In genomic region chr6:71351201-71351600, GRCm38 (mm10) we compare ENCODE assay signal across 33 mouse cellular contexts. TPM values are rescaled to one million over a fixed set of nuclear protein-coding genes. Genes with fewer than 3 reads are reported as not detected.
A peak's percentile ranks its signal among the peaks of the same experiment; 100 is the strongest.
DNase-seq lines count a peak whose midpoint lies in the region; ATAC-seq and TF ChIP-seq lines count a peak whose summit lies in the region.
"Had no signal": no experiment of that assay in that cellular context is flagged by ENCODE, and none has a peak within 500 bp of the region (broad histone marks: within the 10 kb centered on the region; RNA-seq: fewer than 3 reads in every experiment).

No protein-coding gene starts in this region.

- H3K4me1 ChIP-seq in heart, adult 2 months (ENCODE audit: control insufficient read depth, insufficient read depth, low read length), result no peaks in the 10 kb centered on the region; the same call in 1 of the 2 replicates
- H3K4me1 ChIP-seq in hindbrain, embryonic 14.5 days (replicated peaks; ENCODE audit: control insufficient read depth, insufficient read depth, low read length), result no peaks in the 10 kb centered on the region
- H3K4me1 ChIP-seq: embryonic facial prominence, embryonic 10.5 days; embryonic facial prominence, embryonic 13.5 days; forebrain, embryonic 12.5 days; forebrain, embryonic 15.5 days; heart, embryonic 10.5 days; heart, embryonic 13.5 days; hindbrain, embryonic 15.5 days had no signal

- H3K4me3 ChIP-seq in heart, adult 2 months, result no peak overlapping the region
- H3K4me3 ChIP-seq in hindbrain, embryonic 14.5 days (replicated peaks; ENCODE audit: low read length), result no peak overlapping the region
- H3K4me3 ChIP-seq: embryonic facial prominence, embryonic 10.5 days; embryonic facial prominence, embryonic 13.5 days; erythroblast, embryonic 14.5 days; forebrain, embryonic 12.5 days; forebrain, embryonic 15.5 days; heart, embryonic 10.5 days; heart, embryonic 13.5 days; hindbrain, embryonic 15.5 days had no signal

- TF ChIP-seq CTCF in heart, adult 2 months (IDR thresholded peaks at IDR 0.05), result 0 out of 2 replicates have a peak, but pooled peaks have one; percentile 15

- TF ChIP-seq EP300 in heart, adult 2 months (IDR thresholded peaks at IDR 0.05; ENCODE audit: insufficient read depth, low read depth, low read length), result no peak

- 0 out of 2 replicates have a peak, but pooled peaks cover 5% of the 10 kb centered on the region for H3K9me3 ChIP-seq in hindbrain, embryonic 14.5 days (ENCODE audit: control insufficient read depth, low read length)
- H3K9me3 ChIP-seq: forebrain, embryonic 15.5 days; hindbrain, embryonic 15.5 days had no signal

- H3K79me2 ChIP-seq in heart, adult 2 months (replicated peaks; ENCODE audit: control insufficient read depth, insufficient read depth, low read length), result no peaks in the 10 kb centered on the region

- H3K27me3 ChIP-seq in heart, adult 2 months (ENCODE audit: control insufficient read depth, insufficient read depth, low read length), result no peaks in the 10 kb centered on the region
- no peaks in the 10 kb centered on the region for H3K27me3 ChIP-seq in hindbrain, embryonic 14.5 days (ENCODE audit: control insufficient read depth, insufficient read depth, low read length)
- H3K27me3 ChIP-seq: embryonic facial prominence, embryonic 13.5 days; forebrain, embryonic 12.5 days; forebrain, embryonic 15.5 days; heart, embryonic 13.5 days; hindbrain, embryonic 15.5 days had no signal

- intact Hi-C loops in heart, adult 2 months (cut with DNase I), result no loop called here

- H3K27ac ChIP-seq in heart, adult 2 months, result no peak overlapping the region
- no peak overlapping the region for H3K27ac ChIP-seq in hindbrain, embryonic 14.5 days
- H3K27ac ChIP-seq: embryonic facial prominence, embryonic 10.5 days; embryonic facial prominence, embryonic 13.5 days; forebrain, embryonic 12.5 days; forebrain, embryonic 15.5 days; heart, embryonic 10.5 days; heart, embryonic 13.5 days; hindbrain, embryonic 15.5 days had no signal

- 0 out of 2 replicates have a peak, but pooled peaks have one; percentile 22 for ATAC-seq in common myeloid progenitor, adult 5-6 weeks (replicated peaks; ENCODE audit: low read depth, poor library complexity, severe bottlenecking)
- ATAC-seq in hindbrain, embryonic 14.5 days (ENCODE audit: low FRiP score), result no peak
- no peak for ATAC-seq in granulocyte monocyte progenitor cell, adult 5-6 weeks (replicated peaks; ENCODE audit: poor library complexity, severe bottlenecking)
- ATAC-seq: forebrain, embryonic 15.5 days; Patski had no signal

- no peak for TF ChIP-seq POLR2A in heart, adult 2 months (IDR thresholded peaks at IDR 0.05; ENCODE audit: insufficient read depth, low read depth, low read length)

- no peak for DNase-seq in heart, adult 2 months
- DNase-seq in heart, adult 9 months (ENCODE audit: low spot score in 2 of 2), result no peak
- peak; percentile 69 to 74 for DNase-seq in thymus, postnatal 10 days (ENCODE audit: low spot score in 2 of 2)
- peak; percentile 77 to 81 for DNase-seq in thymus, postnatal 36 days
- DNase-seq in hindbrain, embryonic 14.5 days (ENCODE audit: low spot score), result no peak
- no peak for DNase-seq in yolk sac, embryonic 10.5 days (ENCODE audit: low spot score)
- DNase-seq: adrenal gland, adult 2 months; adrenal gland, postnatal 14 days; cerebellum, adult 11-12 months; cerebellum, adult 8-10 months; cerebellum, postnatal 14 days; embryo, embryonic 11 days; gastrocnemius, postnatal 10 days; gastrocnemius, postnatal 36 days; heart, adult 11 months; heart, postnatal 14 days; heart, postnatal 4 days had no signal

- no peaks in the 10 kb centered on the region for H3K36me3 ChIP-seq in heart, adult 2 months (ENCODE audit: control insufficient read depth, insufficient read depth, low read length)
- H3K36me3 ChIP-seq in hindbrain, embryonic 14.5 days (replicated peaks; ENCODE audit: control insufficient read depth, insufficient read depth), result no peaks in the 10 kb centered on the region
- H3K36me3 ChIP-seq: embryonic facial prominence, embryonic 10.5 days; embryonic facial prominence, embryonic 13.5 days; forebrain, embryonic 12.5 days; forebrain, embryonic 15.5 days; G1E; heart, embryonic 10.5 days; heart, embryonic 13.5 days; hindbrain, embryonic 15.5 days had no signal

- 89% methylated on average over 3 of the region's 3 CpGs for WGBS in heart, adult 2 months
- 96% methylated on average over 3 of the region's 3 CpGs for WGBS in hindbrain, embryonic 14.5 days

- no peak overlapping the region for H3K9ac ChIP-seq in heart, adult 2 months (ENCODE audit: low read depth, low read length)
- no peak overlapping the region for H3K9ac ChIP-seq in hindbrain, embryonic 14.5 days
- H3K9ac ChIP-seq: embryonic facial prominence, embryonic 13.5 days; forebrain, embryonic 12.5 days; forebrain, embryonic 15.5 days; heart, embryonic 13.5 days; hindbrain, embryonic 15.5 days had no signal

- no peak overlapping the region for H3K4me2 ChIP-seq in hindbrain, embryonic 14.5 days (replicated peaks)
- H3K4me2 ChIP-seq: embryonic facial prominence, embryonic 13.5 days; forebrain, embryonic 12.5 days; forebrain, embryonic 15.5 days; heart, embryonic 13.5 days; hindbrain, embryonic 15.5 days had no signal

RNA-seq across cellular contexts. Expression of gene Cd8a, which starts 22.0 kb away (rescaled TPM):
- total RNA-seq in heart, adult 2 months (2021), result under 1 TPM; 0.13 to 0.25 TPM
- polyA plus RNA-seq in heart, adult 2 months (2012; rRNA removed), result 0.26 and 0.72 TPM in 2 replicates
- total RNA-seq in common myeloid progenitor, adult 5-6 weeks (2017), result not detected in 2 replicates
- polyA plus RNA-seq in hindbrain, embryonic 14.5 days (2014; fragmentation: Nextera tagmentation; extraction: Ambion mirVana), result not detected in 2 replicates
- total RNA-seq in granulocyte monocyte progenitor cell, adult 5-6 weeks (2014; fragmentation: Nextera tagmentation), result not detected in 2 replicates
- not detected in 2 replicates for total RNA-seq in granulocyte monocyte progenitor cell, adult 5-6 weeks (2017)
- total RNA-seq: gastrocnemius, adult 18-20 months had no signal
- polyA plus RNA-seq: brain, embryonic 14.5 days; embryonic facial prominence, embryonic 10.5 days; embryonic facial prominence, embryonic 13.5 days; erythroblast, embryonic 14.5 days; forebrain, embryonic 12.5 days; forebrain, embryonic 15.5 days; G1E; heart, embryonic 10.5 days; heart, embryonic 13.5 days; hindbrain, embryonic 11.5 days; hindbrain, embryonic 15.5 days; intestine, embryonic 14.5 days; Patski had no signal

RNA-seq across cellular contexts. Expression of gene Cd8b1, which starts 28.6 kb away (rescaled TPM):
- total RNA-seq in heart, adult 2 months (2021), result under 1 TPM in 1 of 2 experiments, not detected in 1; 0.31 TPM
- 0.51 and 1.2 TPM in 2 replicates for polyA plus RNA-seq in heart, adult 2 months (2012; rRNA removed)
- not detected in 2 replicates for total RNA-seq in common myeloid progenitor, adult 5-6 weeks (2017)
- not detected in 2 replicates for polyA plus RNA-seq in hindbrain, embryonic 14.5 days (2014; fragmentation: Nextera tagmentation; extraction: Ambion mirVana)
- total RNA-seq in granulocyte monocyte progenitor cell, adult 5-6 weeks (2014; fragmentation: Nextera tagmentation), result not detected in 2 replicates
- not detected in 2 replicates for total RNA-seq in granulocyte monocyte progenitor cell, adult 5-6 weeks (2017)
- total RNA-seq: gastrocnemius, adult 18-20 months had no signal
- polyA plus RNA-seq: brain, embryonic 14.5 days; erythroblast, embryonic 14.5 days; forebrain, embryonic 12.5 days; forebrain, embryonic 15.5 days; G1E; heart, embryonic 10.5 days; hindbrain, embryonic 11.5 days; hindbrain, embryonic 15.5 days; intestine, embryonic 14.5 days had no signal

RNA-seq across cellular contexts. Expression of gene Smyd1, which starts 29.2 kb away (rescaled TPM):
- total RNA-seq in heart, adult 2 months (2021), result 100 to 1,000 TPM; 325 to 352 TPM
- polyA plus RNA-seq in heart, adult 2 months (2012; rRNA removed), result 192 and 372 TPM in 2 replicates
- not detected in 2 replicates for total RNA-seq in common myeloid progenitor, adult 5-6 weeks (2017)
- polyA plus RNA-seq in hindbrain, embryonic 14.5 days (2014; fragmentation: Nextera tagmentation; extraction: Ambion mirVana), result 0.24 and 0.56 TPM in 2 replicates
- not detected in 2 replicates for total RNA-seq in granulocyte monocyte progenitor cell, adult 5-6 weeks (2014; fragmentation: Nextera tagmentation)
- not detected in 2 replicates for total RNA-seq in granulocyte monocyte progenitor cell, adult 5-6 weeks (2017)
- polyA plus RNA-seq: erythroblast, embryonic 14.5 days; G1E had no signal

Comparison
In these comparisons a context has a peak if more than half of its experiments do, and no peak if none do; other contexts are left out.
1. DNase-seq: peak in thymus, postnatal 10 days (2 of 2) and thymus, postnatal 36 days (2 of 2); none in heart, adult 2 months (0 of 2), heart, adult 9 months (0 of 2), hindbrain, embryonic 14.5 days (single experiment) and yolk sac, embryonic 10.5 days (single experiment).
2. RNA of gene Smyd1, which starts 29.2 kb away (total RNA-seq): 325 to 352 TPM in heart, adult 2 months; not detected in common myeloid progenitor, adult 5-6 weeks and not detected in granulocyte monocyte progenitor cell, adult 5-6 weeks; every median in the first group is over 100 times any median in the second.